Mouse (Mus musculus) MEL-GATA-1-ER (cell line): ENCODE measurements around the gene Olfr1322.

Experiments
- DNase-seq: peaks from one replicate; pipeline ENCODE4 v3.0.0-alpha.2; 2012; ENCODE audit warnings: low read depth; ENCODE audit errors: extremely low read depth

Olfr1322 gene

DNA sequence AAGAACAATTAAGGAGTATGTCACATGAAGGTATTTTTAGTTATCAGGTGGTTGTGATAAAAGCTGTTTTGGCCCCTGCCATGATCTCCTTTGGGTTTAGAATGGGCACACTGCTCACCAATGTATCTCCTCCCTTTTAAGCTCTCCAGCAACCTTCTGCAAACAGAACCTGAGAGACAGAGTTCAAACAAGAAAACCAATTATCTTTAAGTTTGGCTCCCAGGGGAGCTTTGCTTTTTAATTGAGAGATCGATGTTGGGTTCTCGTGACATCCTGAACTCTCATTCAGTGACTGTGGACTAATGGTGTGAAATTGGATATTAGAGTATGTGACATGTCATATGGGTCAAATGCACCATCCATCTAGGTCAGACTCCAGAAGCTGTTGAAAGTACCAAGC lies at the start of gene Olfr1322:
Gene Olfr1322 (minus strand): TSS at position 101 of the 400 bp plus-strand sequence.
- no peak for DNase-seq

DNA sequence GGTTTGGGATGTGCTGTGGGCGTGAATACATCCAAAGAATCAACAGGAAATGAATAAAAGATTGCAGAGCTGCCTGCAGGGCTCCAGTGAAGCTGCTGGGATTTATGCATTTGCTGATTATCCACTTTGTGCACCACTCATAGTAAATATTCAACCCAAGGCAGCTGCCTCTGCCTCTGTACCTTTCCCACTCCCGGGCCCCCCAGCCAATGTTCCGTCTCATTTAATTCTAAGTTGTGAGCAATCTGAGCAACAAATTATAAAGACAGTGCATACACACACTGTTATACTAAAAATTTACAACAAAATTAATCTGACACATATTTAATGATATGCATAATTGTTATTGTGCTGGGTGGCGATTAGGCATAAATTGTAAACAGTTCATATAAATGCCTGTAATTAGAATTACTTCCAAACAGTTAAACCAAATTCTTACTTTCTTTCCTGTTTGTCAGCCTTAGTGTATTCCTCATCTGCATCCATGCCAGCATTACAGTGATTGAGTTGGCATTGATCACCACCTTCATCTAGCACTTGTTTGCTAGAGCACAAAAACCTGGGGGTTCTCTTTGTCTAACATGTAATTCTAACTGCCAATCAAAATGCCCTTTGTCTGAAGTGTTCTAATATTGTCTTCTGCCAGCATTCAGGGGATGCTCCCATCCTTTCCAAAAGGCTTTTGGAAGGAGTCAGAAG lies 13.5 kb downstream of the Olfr1322 start:
- DNase-seq, result no peak
